Mouse (Mus musculus) small intestine, adult 10 weeks (tissue): ENCODE measurements around the gene Mtmr3. TPM values are rescaled to one million over a fixed set of nuclear protein-coding genes. Genes with fewer than 3 reads are reported as not detected.

Source experiments
- polyA plus RNA-seq: library from polyadenylated mRNA; stranded (reverse); fragments of 350-450 nt; fragmentation: Illumina TruSeq; extraction: RNeasy Lipid Tissue Mini Kit (QIAGEN cat#74804); gene quantifications from one replicate; pipeline ENCODE4 v1.2.3, GENCODE M21; 2014; ENCODE audit warnings: low replicate concordance

The Mtmr3 gene
- 8.9 TPM for polyA plus RNA-seq

DNA sequence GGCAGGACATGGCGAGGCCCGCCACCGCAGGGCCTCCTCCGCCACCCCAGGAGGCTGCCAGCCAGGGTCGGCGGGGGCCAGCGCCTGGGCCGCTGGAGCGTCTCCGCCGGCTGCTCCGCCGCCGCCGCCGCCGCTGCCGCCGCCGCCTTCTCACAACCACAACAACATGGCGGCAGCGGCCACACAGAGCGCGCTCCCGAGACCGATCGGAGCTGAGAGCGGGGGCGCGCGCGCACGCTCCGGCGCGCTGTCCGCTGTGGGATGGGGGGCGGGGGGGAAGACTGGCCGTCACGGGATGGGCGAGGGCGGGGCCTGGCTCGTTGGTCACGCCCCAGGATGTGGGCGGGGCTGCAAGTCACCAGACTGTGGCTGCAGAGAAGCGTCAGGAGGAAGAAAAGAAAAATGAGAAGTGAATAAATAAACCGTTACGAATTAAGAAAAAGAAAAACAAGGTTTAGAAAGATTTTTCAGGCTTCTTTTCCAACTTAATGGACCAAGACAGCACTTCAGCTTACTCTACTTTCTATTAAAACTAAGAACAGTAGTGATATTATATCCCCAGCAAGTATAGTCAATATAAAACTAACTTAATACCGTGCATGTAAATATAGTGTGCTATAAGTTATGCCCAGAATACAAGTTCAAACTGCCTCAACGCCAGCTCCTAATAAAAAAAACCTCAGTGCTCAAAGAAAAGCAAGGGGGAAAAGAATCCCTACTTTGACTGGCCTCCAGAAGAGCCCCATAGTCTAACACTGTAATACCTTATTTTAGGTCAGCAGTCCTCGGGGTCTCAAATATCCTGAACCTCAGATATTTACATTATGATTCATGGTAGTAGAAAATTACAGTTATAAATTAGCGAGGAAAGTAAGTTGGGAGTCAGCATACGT is at the start of gene Mtmr3:
Mtmr3 (minus strand) TSS at position 256 of the 893 bp plus-strand sequence.

DNA sequence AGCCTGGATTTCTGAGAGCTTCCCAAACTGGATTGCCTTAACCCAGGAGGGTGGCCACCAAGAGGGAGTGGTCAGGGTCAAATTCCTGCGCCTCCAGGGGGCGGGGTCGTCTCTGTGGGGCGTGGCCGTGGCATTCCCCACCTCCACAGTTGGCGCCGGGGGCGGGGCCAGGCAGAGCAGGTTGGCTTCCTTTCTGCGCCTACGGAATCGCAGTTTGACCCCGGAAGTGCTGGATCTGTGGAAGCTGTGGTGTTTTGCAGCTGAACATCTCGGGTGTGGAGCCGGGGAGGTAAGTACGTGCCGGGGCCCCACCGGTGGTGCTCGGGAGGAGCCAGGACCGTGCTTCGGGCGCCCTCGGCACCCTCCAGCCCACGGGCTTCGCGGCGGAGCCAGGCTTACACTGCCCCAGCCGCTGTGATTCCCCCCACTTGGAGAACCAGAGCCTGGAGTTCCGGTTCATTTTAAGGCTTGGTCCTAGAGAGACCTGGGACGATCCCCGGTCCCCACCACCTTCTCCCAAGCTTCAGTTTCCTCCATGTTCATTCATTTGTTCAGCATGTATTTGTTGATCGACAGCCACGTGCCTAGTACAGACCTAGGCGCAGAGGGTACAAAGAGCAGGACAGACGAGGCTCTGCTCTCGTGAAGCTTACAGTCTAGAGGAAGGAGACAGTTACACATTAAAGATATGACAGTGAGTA is 43.0 kb upstream of the Mtmr3 start, which contains the start of gene Ascc2:
Ascc2 (plus strand) TSS at position 214 of the 701 bp plus-strand sequence.

DNA sequence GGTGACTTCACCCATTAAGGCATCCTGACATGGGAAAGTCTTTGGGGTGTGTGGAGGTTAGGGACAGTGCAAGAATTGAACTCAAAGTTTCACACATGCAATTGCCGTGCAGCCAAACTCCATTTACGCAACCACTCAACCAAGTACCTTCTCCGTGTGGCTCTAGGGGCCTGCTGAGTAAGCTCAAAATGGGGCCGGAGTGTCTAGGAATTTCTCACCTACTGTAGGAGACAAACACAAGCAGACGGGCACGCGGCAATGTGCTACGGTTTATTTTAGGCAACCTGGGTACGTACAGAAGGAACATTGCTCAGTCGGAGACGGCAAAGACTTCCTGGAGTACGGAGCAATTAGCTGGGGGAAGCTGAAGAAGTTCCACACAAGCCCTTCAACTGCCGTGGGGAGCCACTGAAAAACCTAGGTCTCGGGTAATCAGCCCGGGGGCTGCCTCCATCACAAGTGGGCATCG is 25.4 kb upstream of the Mtmr3 start, which contains the start of gene Gm11032:
Gm11032 (plus strand) TSS at position 51 of the 469 bp plus-strand sequence.

DNA sequence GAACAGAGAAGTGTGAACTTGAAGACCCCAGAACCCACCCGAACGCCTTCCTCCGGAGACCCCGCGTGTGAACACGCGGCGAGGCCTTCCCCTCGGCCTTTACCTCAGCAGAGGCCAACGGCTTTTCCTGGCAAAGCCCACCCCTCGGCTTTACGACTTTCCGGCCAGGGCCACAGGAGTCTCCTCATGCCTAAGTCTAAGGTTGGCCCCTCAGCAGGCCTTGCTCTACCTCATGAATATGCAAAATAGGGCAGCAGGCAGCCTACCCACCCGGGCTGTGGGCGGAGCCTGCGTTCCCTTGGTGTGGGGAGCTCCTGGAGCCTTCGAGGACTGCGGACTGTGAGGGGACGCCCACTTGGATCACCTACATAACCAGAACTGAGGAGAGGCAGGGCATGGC is 153.7 kb downstream of the Mtmr3 start, which contains the start of gene Hormad2:
Hormad2 (minus strand) TSS at position 128 of the 400 bp plus-strand sequence.

Other genes with a start within 250 kb of the Mtmr3 start
- not detected for gene Hormad2, start 153.8 kb downstream of the Mtmr3 start, polyA plus RNA-seq
- gene Gm11032, start 25.2 kb upstream of the Mtmr3 start, polyA plus RNA-seq, result not detected
- gene Ascc2, start 42.9 kb upstream of the Mtmr3 start, polyA plus RNA-seq, result 12.8 TPM
- 31.6 TPM for gene Uqcr10, start 109.5 kb upstream of the Mtmr3 start, polyA plus RNA-seq
- not detected for gene Zmat5, start 109.8 kb upstream of the Mtmr3 start, polyA plus RNA-seq
- not detected for gene Cabp7, start 151.9 kb upstream of the Mtmr3 start, polyA plus RNA-seq